Mouse (Mus musculus) ZHBTc4 (cell line): Measurements from ENCODE around the gene Smarcb1.

Experiments used
- DNase-seq: peaks from one replicate; pipeline ENCODE4 v3.0.0-alpha.2; 2011; ENCODE audit warnings: low read depth, low spot score

Smarcb1 gene

GRCm38 (mm10) chr10:75921026-75921725, at the start of gene Smarcb1:
TSS of gene Smarcb1 (minus strand) at chr10:75921617.
- peak; percentile 97 for DNase-seq

- peak; percentile 73 for DNase-seq
Measured at GRCm38 (mm10) chr10:75954381-75954811, 33.0 kb upstream of the Smarcb1 start, which contains the start of gene Gm5134. TSS of gene Gm5134 (plus strand) at chr10:75954514.

- DNase-seq, result peak; percentile 71
Measured at GRCm38 (mm10) chr10:75951424-75952050, 30.1 kb upstream of the Smarcb1 start.

GRCm38 (mm10) chr10:75950791-75951210, 29.4 kb upstream of the Smarcb1 start:
- peak; percentile 60 for DNase-seq

GRCm38 (mm10) chr10:75949053-75950045, 27.9 kb upstream of the Smarcb1 start:
- no peak for DNase-seq

- no peak for DNase-seq
Measured at GRCm38 (mm10) chr10:75948079-75948478, 26.7 kb upstream of the Smarcb1 start.

GRCm38 (mm10) chr10:75945896-75946295, 24.5 kb upstream of the Smarcb1 start:
- peak; percentile 39 for DNase-seq

GRCm38 (mm10) chr10:75945213-75945612, 23.8 kb upstream of the Smarcb1 start:
- DNase-seq, result no peak

GRCm38 (mm10) chr10:75944066-75944772, 22.8 kb upstream of the Smarcb1 start:
- DNase-seq, result no peak

- no peak for DNase-seq
Measured at GRCm38 (mm10) chr10:75942736-75943477, 21.5 kb upstream of the Smarcb1 start, which contains the start of gene Vpreb3. TSS of gene Vpreb3 (plus strand) at chr10:75943057.

- DNase-seq, result peak; percentile 59
Measured at GRCm38 (mm10) chr10:75941042-75941824, 19.8 kb upstream of the Smarcb1 start.

GRCm38 (mm10) chr10:75940520-75940919, 19.1 kb upstream of the Smarcb1 start, which contains the start of gene Gm867:
TSS of gene Gm867 (minus strand) at chr10:75940672.
- DNase-seq, result no peak

- DNase-seq, result peak; percentile 41
Measured at GRCm38 (mm10) chr10:75939481-75940234, 18.2 kb upstream of the Smarcb1 start.

- peak; percentile 89 for DNase-seq
Measured at GRCm38 (mm10) chr10:75937851-75938643, 16.6 kb upstream of the Smarcb1 start.

- DNase-seq, result peak; percentile 67
Measured at GRCm38 (mm10) chr10:75936909-75937667, 15.7 kb upstream of the Smarcb1 start.

- DNase-seq, result peak; percentile 97
Measured at GRCm38 (mm10) chr10:75935680-75936541, 14.5 kb upstream of the Smarcb1 start, which contains the start of gene Mmp11. TSS of gene Mmp11 (minus strand) at chr10:75936496.
